Mouse (Mus musculus) urinary bladder, postnatal 36 days (tissue): ENCODE measurements at regions not wholly inside any gene's neighbourhood (a gene's known extent, or its start where the extent isn't known, plus 50 kb on each side); places are given as distances from the start of the nearest gene placed in this dataset.

Experiments
- DNase-seq, 2 experiments: peaks; one replicate each; pipeline ENCODE4 v3.0.0; 2022; ENCODE audit warnings: low spot score in 2 of 2, mixed read lengths in 1 of 2

GRCm38 (mm10) chr8:103936491-103936890 is 164.9 kb upstream of the Cdh5 start:
- DNase-seq = no peak

GRCm38 (mm10) chr8:103938283-103939230 is 162.9 kb upstream of the Cdh5 start:
- DNase-seq = no peak

GRCm38 (mm10) chr8:103940958-103941532 is 160.4 kb upstream of the Cdh5 start:
- no peak for DNase-seq

- no peak for DNase-seq
Measured at GRCm38 (mm10) chr8:103948474-103948873, 153.0 kb upstream of the Cdh5 start.

- DNase-seq = no peak
Measured at GRCm38 (mm10) chr8:103950460-103950859, 151.0 kb upstream of the Cdh5 start.

GRCm38 (mm10) chr8:103953586-103953985 is 147.8 kb upstream of the Cdh5 start:
- no peak for DNase-seq

- DNase-seq = no peak
Measured at GRCm38 (mm10) chr8:103955568-103956260, 145.7 kb upstream of the Cdh5 start.

GRCm38 (mm10) chr8:103964293-103964918 is 137.0 kb upstream of the Cdh5 start:
- no peak for DNase-seq

- DNase-seq = no peak
Measured at GRCm38 (mm10) chr8:103969929-103970328, 131.5 kb upstream of the Cdh5 start.

- DNase-seq = no peak
Measured at GRCm38 (mm10) chr8:103970511-103970910, 130.9 kb upstream of the Cdh5 start.

GRCm38 (mm10) chr8:103970966-103971365 is 130.5 kb upstream of the Cdh5 start:
- no peak for DNase-seq

GRCm38 (mm10) chr8:103976488-103976887 is 124.9 kb upstream of the Cdh5 start:
- no peak for DNase-seq

GRCm38 (mm10) chr8:103978948-103979347 is 122.5 kb upstream of the Cdh5 start:
- DNase-seq = no peak

GRCm38 (mm10) chr8:103983860-103984594 is 117.4 kb upstream of the Cdh5 start:
- DNase-seq = no peak

- no peak for DNase-seq
Measured at GRCm38 (mm10) chr8:103985640-103986039, 115.8 kb upstream of the Cdh5 start.

GRCm38 (mm10) chr8:103993897-103994296 is 107.5 kb upstream of the Cdh5 start:
- no peak for DNase-seq

- DNase-seq = no peak
Measured at GRCm38 (mm10) chr8:103998143-103998542, 103.3 kb upstream of the Cdh5 start.

- DNase-seq = no peak
Measured at GRCm38 (mm10) chr8:104007209-104007608, 94.2 kb upstream of the Cdh5 start.

GRCm38 (mm10) chr8:104008756-104009155 is 92.7 kb upstream of the Cdh5 start:
- DNase-seq = no peak

GRCm38 (mm10) chr8:104009306-104009705 is 92.1 kb upstream of the Cdh5 start:
- no peak for DNase-seq

GRCm38 (mm10) chr8:104022231-104022630 is 79.2 kb upstream of the Cdh5 start:
- no peak for DNase-seq
